Mouse (Mus musculus) lung, postnatal 0 days (tissue): Measurements from ENCODE around the gene Lifr. TPM values are rescaled to one million over a fixed set of nuclear protein-coding genes. Genes with fewer than 3 reads are reported as not detected.

ENCODE experiments used
- ATAC-seq: fragments of 200-750 bp; cut with Nextera tagmentation; 2 replicates; pipeline ENCODE4 v1.8.0; 2017; ENCODE audit warnings: moderate library complexity
- DNase-seq: peaks from one replicate; pipeline ENCODE4 v3.0.0-alpha.2; 2016; ENCODE audit warnings: low spot score
- H3K27ac ChIP-seq: fragments of 300-500 bp; sonication (generic); 2 replicates; pipeline ENCODE4 v1.5.1; 2014; ENCODE audit warnings: antibody characterized with exemption, mild to moderate bottlenecking, low read length, mixed read lengths
- H3K27me3 ChIP-seq: fragments of 300-500 bp; sonication (generic); replicated peaks from 2 replicates; pipeline ENCODE4 v1.6.1; 2014; ENCODE audit warnings: low read length, mixed read lengths; ENCODE audit not compliant: insufficient read depth
- H3K36me3 ChIP-seq: fragments of 300-500 bp; sonication (generic); 2 replicates; pipeline ENCODE4 v1.6.1; 2014; ENCODE audit warnings: low read length, mixed read lengths; ENCODE audit not compliant: insufficient read depth
- H3K4me1 ChIP-seq: fragments of 300-500 bp; sonication (generic); 2 replicates; pipeline ENCODE4 v1.6.1; 2014; ENCODE audit warnings: antibody characterized with exemption, low read depth, low read length, mixed read lengths; ENCODE audit not compliant: insufficient read depth
- H3K4me2 ChIP-seq: fragments of 300-500 bp; sonication (generic); replicated peaks from 2 replicates; pipeline ENCODE4 v1.6.1; 2014; ENCODE audit warnings: low read depth, mild to moderate bottlenecking, low read length, moderate library complexity, mixed read lengths
- H3K4me3 ChIP-seq: fragments of 300-500 bp; sonication (generic); 2 replicates; pipeline ENCODE4 v1.5.1; 2014; ENCODE audit warnings: low read depth, low read length
- H3K9ac ChIP-seq: fragments of 300-500 bp; sonication (generic); replicated peaks from 2 replicates; pipeline ENCODE4 v1.6.1; 2014; ENCODE audit warnings: low read depth, mild to moderate bottlenecking
- H3K9me3 ChIP-seq: fragments of 300-500 bp; sonication (generic); 2 replicates; pipeline ENCODE4 v1.6.1; 2016; ENCODE audit warnings: low read length, mixed read lengths
- CTCF ChIP-seq: IDR thresholded peaks from 2 replicates; pipeline ENCODE4 v1.5.1; 2016; ENCODE audit warnings: antibody characterized with exemption, mild to moderate bottlenecking
- EP300 ChIP-seq: IDR thresholded peaks from 2 replicates; pipeline ENCODE4 v1.6.1; 2016; ENCODE audit warnings: antibody characterized with exemption, mild to moderate bottlenecking, control low read depth
- WGBS: fragments of 180-500 bp; shearing (Covaris S2); extraction: QIAGEN DNeasy Blood & Tissue Kit; methylation state at CpG from one replicate; pipeline ENCODE4 v1.1.7; 2014; 5-methylcytosine and 5-hydroxymethylcytosine counted together
- polyA plus RNA-seq: library from polyadenylated mRNA; unstranded; fragments of >200 nt; fragmentation: Nextera tagmentation; extraction: Ambion mirVana; gene quantifications from 2 replicates; pipeline ENCODE4 v1.2.1, GENCODE M21; 2015

Gene Lifr
- polyA plus RNA-seq, 1 experiment from 2014 or later, result 29.7 TPM

DNA sequence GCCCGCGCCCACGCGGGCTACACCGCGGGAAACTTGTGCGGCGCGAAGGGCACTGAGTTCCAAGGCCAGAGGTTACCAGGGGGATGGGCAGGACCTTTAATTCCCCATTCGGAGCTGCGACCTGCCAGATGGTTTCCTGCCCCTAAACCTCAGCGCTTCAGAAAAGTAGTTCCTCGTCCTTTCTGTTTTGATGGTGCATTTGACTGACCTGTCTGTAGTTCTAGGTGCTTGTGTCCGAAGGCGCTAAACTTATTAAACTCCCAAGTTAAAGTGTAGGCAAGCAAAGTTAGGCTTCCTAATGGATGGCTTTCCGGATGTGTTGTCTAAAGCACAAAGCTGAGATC lies 39.5 kb downstream of the Lifr start:
- no peak for ATAC-seq
- WGBS, result under 1% methylated on average over 16 of the region's 16 CpGs
- peak overlapping the region; percentile 76 for H3K9ac ChIP-seq
- H3K27me3 ChIP-seq, result no peaks in the 10 kb centered on the region
- peak overlapping the region; percentile 92 for H3K4me3 ChIP-seq
- peak; percentile 40 for DNase-seq
- H3K9me3 ChIP-seq, result no peaks in the 10 kb centered on the region
- H3K4me1 ChIP-seq, result peaks cover 24% of the 10 kb centered on the region; the same call in 1 of the 2 replicates
- no peaks in the 10 kb centered on the region for H3K36me3 ChIP-seq
- H3K27ac ChIP-seq, result peak overlapping the region; percentile 93
- TF ChIP-seq CTCF, result no peak
- TF ChIP-seq EP300, result no peak
- peak overlapping the region; percentile 84 for H3K4me2 ChIP-seq

GRCm38 (mm10) chr15:7130691-7131225 lies 40.3 kb downstream of the Lifr start:
- no peak for TF ChIP-seq EP300
- TF ChIP-seq CTCF, result peak; percentile 37
- H3K4me3 ChIP-seq, result peak overlapping the region; percentile 92
- peak overlapping the region; percentile 84 for H3K4me2 ChIP-seq
- H3K9ac ChIP-seq, result peak overlapping the region; percentile 76
- H3K4me1 ChIP-seq, result peaks cover 24% of the 10 kb centered on the region; the same call in 1 of the 2 replicates
- WGBS, result 22% methylated on average over 7 of the region's 7 CpGs
- no peak for ATAC-seq
- H3K27me3 ChIP-seq, result no peaks in the 10 kb centered on the region
- no peaks in the 10 kb centered on the region for H3K36me3 ChIP-seq
- no peak overlapping the region for H3K27ac ChIP-seq
- peak; percentile 68 for DNase-seq
- H3K9me3 ChIP-seq, result no peaks in the 10 kb centered on the region

DNA sequence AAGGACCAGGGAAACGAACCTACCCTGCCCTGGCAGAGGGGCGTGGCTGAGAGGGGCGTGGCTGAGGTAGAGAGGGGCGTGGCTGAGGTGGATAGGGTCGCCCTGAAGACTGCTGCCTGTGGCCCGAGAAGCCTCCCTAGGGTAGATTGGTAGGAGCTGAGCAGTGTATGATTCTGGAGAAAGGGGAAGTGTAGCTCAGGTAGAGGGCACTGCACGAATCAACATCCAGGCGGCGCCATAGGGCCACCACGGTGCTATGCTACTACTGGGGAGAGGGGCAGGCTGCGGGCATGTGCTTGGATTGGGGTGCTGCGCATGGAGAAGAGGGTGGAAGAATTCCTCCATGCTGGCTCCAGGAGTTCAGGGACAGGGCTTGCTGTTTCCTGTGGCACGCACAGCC lies 42.3 kb downstream of the Lifr start:
- Histone ChIP-seq H3K4me1 (peaks cover 26% of the 10 kb centered on the region; the same call in 1 of the 2 replicates), H3K27ac (no peak overlapping the region), H3K9ac (no peak overlapping the region), H3K36me3 (no peaks in the 10 kb centered on the region), H3K4me3 (no peak overlapping the region), H3K27me3 (no peaks in the 10 kb centered on the region), H3K9me3 (no peaks in the 10 kb centered on the region), H3K4me2 (no peak overlapping the region)
- TF ChIP-seq EP300 (no peak), CTCF (peak; percentile 62)
- peak; percentile 28 for DNase-seq
- ATAC-seq, result no peak
- 52% methylated on average over 13 of the region's 13 CpGs for WGBS

DNA sequence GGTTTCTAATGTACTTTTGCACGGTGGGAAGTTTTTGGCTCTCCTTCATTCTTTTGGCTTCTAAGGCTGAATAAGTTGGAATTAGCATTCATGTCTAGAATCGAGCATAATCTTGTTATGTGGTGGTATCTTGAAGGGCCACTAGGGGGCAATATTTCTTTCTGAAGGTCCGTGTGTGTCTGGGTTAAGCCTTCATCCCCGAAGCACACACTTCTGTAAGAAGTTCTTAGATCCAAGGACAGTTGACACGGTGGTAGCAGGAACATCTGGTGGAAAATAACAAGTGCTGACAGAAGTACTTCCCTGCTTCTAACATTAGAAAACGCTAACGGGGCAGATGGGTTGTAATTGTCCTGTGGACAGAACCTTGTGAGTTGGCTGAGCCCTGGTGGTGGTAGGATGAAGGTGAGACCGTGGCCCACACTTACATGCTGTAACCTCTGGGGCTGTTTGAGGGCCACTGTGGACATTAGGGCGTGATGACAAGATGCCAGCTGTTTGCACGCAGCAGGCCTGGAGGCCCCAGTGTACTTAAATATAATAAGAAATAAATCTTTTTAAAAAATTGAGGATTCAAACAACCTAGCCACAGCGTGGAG lies 44.1 kb downstream of the Lifr start:
- TF ChIP-seq CTCF, result peak; percentile 77
- TF ChIP-seq EP300, result 0 out of 2 replicates have a peak, but pooled peaks have one; percentile 25
- Histone ChIP-seq H3K4me3 (no peak overlapping the region), H3K27ac (no peak overlapping the region), H3K27me3 (no peaks in the 10 kb centered on the region), H3K4me1 (peaks cover 21% of the 10 kb centered on the region; the same call in 1 of the 2 replicates), H3K9ac (no peak overlapping the region), H3K9me3 (no peaks in the 10 kb centered on the region), H3K36me3 (no peaks in the 10 kb centered on the region), H3K4me2 (no peak overlapping the region)
- DNase-seq, result peak; percentile 88
- WGBS, result 41% methylated on average over 11 of the region's 11 CpGs
- peak; percentile 47 for ATAC-seq

GRCm38 (mm10) chr15:7135982-7136562 lies 45.7 kb downstream of the Lifr start:
- ATAC-seq, result no peak
- H3K9ac ChIP-seq, result no peak overlapping the region
- DNase-seq, result no peak
- H3K9me3 ChIP-seq, result no peaks in the 10 kb centered on the region
- H3K27ac ChIP-seq, result no peak overlapping the region
- H3K4me1 ChIP-seq, result peaks cover 16% of the 10 kb centered on the region; the same call in 1 of the 2 replicates
- H3K4me3 ChIP-seq, result no peak overlapping the region
- no peak overlapping the region for H3K4me2 ChIP-seq
- TF ChIP-seq CTCF, result no peak
- no peak for TF ChIP-seq EP300
- WGBS, result 43% methylated on average over 6 of the region's 6 CpGs
- no peaks in the 10 kb centered on the region for H3K27me3 ChIP-seq
- H3K36me3 ChIP-seq, result no peaks in the 10 kb centered on the region

- Histone ChIP-seq H3K4me3 (no peak overlapping the region), H3K9me3 (no peaks in the 10 kb centered on the region), H3K36me3 (no peaks in the 10 kb centered on the region), H3K4me1 (peaks cover 12% of the 10 kb centered on the region; the same call in 1 of the 2 replicates), H3K9ac (no peak overlapping the region), H3K27ac (no peak overlapping the region), H3K4me2 (no peak overlapping the region), H3K27me3 (no peaks in the 10 kb centered on the region)
- TF ChIP-seq EP300 (no peak), CTCF (no peak)
- DNase-seq, result no peak
- 66% methylated on average over 10 of the region's 10 CpGs for WGBS
- ATAC-seq, result no peak
These were observed 46.5 kb downstream of the Lifr start for GRCm38 (mm10) chr15:7136912-7137311.
